Mouse (Mus musculus) large intestine, adult 2 months (tissue): ENCODE measurements around the gene Efr3b. TPM values are rescaled to one million over a fixed set of nuclear protein-coding genes. Genes with fewer than 3 reads are reported as not detected.
A peak's percentile ranks its signal among the peaks of the same experiment; 100 is the strongest.
"Not testable (repeated sequence)": the region's sequence is repeated elsewhere in the genome, so short reads cannot be mapped to it uniquely, and the experiment has no call there.

Experiments used
- DNase-seq: peaks from one replicate; pipeline ENCODE4 v3.0.0-alpha.2; 2012; ENCODE audit warnings: low read depth, low spot score
- WGBS: fragments of 180-500 bp; shearing (Covaris S2); methylation state at CpG from one replicate; pipeline ENCODE4 v1.1.7; 2018; 5-methylcytosine and 5-hydroxymethylcytosine counted together
- polyA plus RNA-seq: library from polyadenylated mRNA; depleted of rRNA; stranded (reverse); fragments of >200 nt; gene quantifications from 2 replicates; pipeline ENCODE4 v1.2.3, GENCODE M21; 2012

The Efr3b gene
- polyA plus RNA-seq, 1 experiment, result 0.92 TPM

- no peak for DNase-seq
- 17% methylated on average over 2 of the region's 2 CpGs for WGBS
These were observed 48.8 kb downstream of the Efr3b start for GRCm38 (mm10) chr12:3989943-3990342.

GRCm38 (mm10) chr12:3984446-3984845 lies 54.3 kb downstream of the Efr3b start:
- no peak for DNase-seq
- WGBS, result 73% methylated on average over 9 of the region's 9 CpGs

GRCm38 (mm10) chr12:3983736-3984135 lies 55.0 kb downstream of the Efr3b start:
- 5% methylated on average over 1 of the region's 1 CpGs for WGBS
- no peak for DNase-seq

- WGBS, result 12% methylated on average over 6 of the region's 6 CpGs
- no peak for DNase-seq
These were observed 56.5 kb downstream of the Efr3b start for GRCm38 (mm10) chr12:3982257-3982656.

GRCm38 (mm10) chr12:3981350-3982131 lies 57.2 kb downstream of the Efr3b start:
- DNase-seq, result peak; percentile 68
- under 1% methylated on average over 41 of the region's 41 CpGs for WGBS

GRCm38 (mm10) chr12:3980991-3981349 lies 57.7 kb downstream of the Efr3b start:
- DNase-seq, result no peak
- 48% methylated on average over 1 of the region's 1 CpGs for WGBS

GRCm38 (mm10) chr12:3973169-3973568 lies 65.5 kb downstream of the Efr3b start:
- 90% methylated on average over 6 of the region's 6 CpGs for WGBS

GRCm38 (mm10) chr12:3968380-3968779 lies 70.3 kb downstream of the Efr3b start:
- 60% methylated on average over 9 of the region's 9 CpGs for WGBS
- DNase-seq, result no peak

More at GRCm38 (mm10) chr12:3973169-3973568, 65.5 kb downstream of the Efr3b start:
- DNase-seq, result not testable (repeated sequence)

GRCm38 (mm10) chr12:3967196-3967595 lies 71.5 kb downstream of the Efr3b start:
- 87% methylated on average over 4 of the region's 4 CpGs for WGBS
- DNase-seq, result no peak

GRCm38 (mm10) chr12:3960553-3960952 lies 78.2 kb downstream of the Efr3b start:
- no peak for DNase-seq
- 36% methylated on average over 4 of the region's 4 CpGs for WGBS

- DNase-seq, result no peak
These were observed 78.7 kb downstream of the Efr3b start for GRCm38 (mm10) chr12:3959791-3960543.

GRCm38 (mm10) chr12:3956351-3956750 lies 82.4 kb downstream of the Efr3b start:
- WGBS, result 12% methylated on average over 3 of the region's 3 CpGs
- no peak for DNase-seq

More at GRCm38 (mm10) chr12:3959791-3960543, 78.7 kb downstream of the Efr3b start:
- WGBS, result 6% methylated on average over 53 of the region's 53 CpGs

- WGBS, result 34% methylated on average over 10 of the region's 10 CpGs
- DNase-seq, result no peak
These were observed 83.3 kb downstream of the Efr3b start for GRCm38 (mm10) chr12:3955371-3955770.

- WGBS, result 26% methylated on average over 22 of the region's 22 CpGs
- DNase-seq, result no peak
These were observed 84.1 kb downstream of the Efr3b start, which contains the start of gene Pomc for GRCm38 (mm10) chr12:3954651-3955050. TSS of gene Pomc (plus strand) at chr12:3954951.

- DNase-seq, result no peak
- WGBS, result 69% methylated on average over 6 of the region's 6 CpGs
These were observed 91.2 kb downstream of the Efr3b start for GRCm38 (mm10) chr12:3947503-3947902.

GRCm38 (mm10) chr12:3944454-3945073 lies 94.2 kb downstream of the Efr3b start:
- 57% methylated on average over 4 of the region's 4 CpGs for WGBS

GRCm38 (mm10) chr12:3942026-3942425 lies 96.7 kb downstream of the Efr3b start:
- DNase-seq, result no peak
- WGBS, result 49% methylated on average over 11 of the region's 11 CpGs

More at GRCm38 (mm10) chr12:3944454-3945073, 94.2 kb downstream of the Efr3b start:
- no peak for DNase-seq

GRCm38 (mm10) chr12:3930090-3930865 lies 108.4 kb downstream of the Efr3b start:
- DNase-seq, result not testable (repeated sequence)
- 89% methylated on average over 41 of the region's 47 CpGs for WGBS

- no peak for DNase-seq
- WGBS, result 75% methylated on average over 3 of the region's 3 CpGs
These were observed 109.9 kb downstream of the Efr3b start for GRCm38 (mm10) chr12:3928841-3929240.
